Mouse (Mus musculus): Measurements from ENCODE around the gene Nrcam.

Nrcam gene

GRCm38 (mm10) chr12:44371076-44371710 lies 42.5 kb downstream of the Nrcam start:
- no peak for DNase-seq

GRCm38 (mm10) chr12:44375956-44376355 lies 47.3 kb downstream of the Nrcam start:
- DNase-seq, result no peak

GRCm38 (mm10) chr12:44378431-44379161 lies 49.9 kb downstream of the Nrcam start:
- DNase-seq, result no peak

- no peak for DNase-seq
Observed at GRCm38 (mm10) chr12:44380805-44381204, 52.1 kb downstream of the Nrcam start.

GRCm38 (mm10) chr12:44386398-44386797 lies 57.7 kb downstream of the Nrcam start:
- DNase-seq, result no peak

GRCm38 (mm10) chr12:44388220-44388619 lies 59.5 kb downstream of the Nrcam start:
- DNase-seq, result no peak

- DNase-seq, result no peak
Observed at GRCm38 (mm10) chr12:44390391-44391137, 61.9 kb downstream of the Nrcam start.

GRCm38 (mm10) chr12:44394901-44395300 lies 66.2 kb downstream of the Nrcam start:
- DNase-seq, result no peak

GRCm38 (mm10) chr12:44397782-44398181 lies 69.1 kb downstream of the Nrcam start:
- no peak for DNase-seq

- DNase-seq, result no peak
Observed at GRCm38 (mm10) chr12:44402134-44402533, 73.4 kb downstream of the Nrcam start.

GRCm38 (mm10) chr12:44403270-44403669 lies 74.6 kb downstream of the Nrcam start:
- DNase-seq, result no peak

- peak; percentile 17 for DNase-seq
Observed at GRCm38 (mm10) chr12:44403731-44404424, 75.2 kb downstream of the Nrcam start.

- no peak for DNase-seq
Observed at GRCm38 (mm10) chr12:44409786-44410185, 81.1 kb downstream of the Nrcam start.

- no peak for DNase-seq
Observed at GRCm38 (mm10) chr12:44411031-44411430, 82.3 kb downstream of the Nrcam start.

GRCm38 (mm10) chr12:44422154-44422866 lies 93.6 kb downstream of the Nrcam start:
- DNase-seq, result no peak

GRCm38 (mm10) chr12:44422867-44423255 lies 94.2 kb downstream of the Nrcam start:
- no peak for DNase-seq

GRCm38 (mm10) chr12:44424011-44424410 lies 95.3 kb downstream of the Nrcam start:
- no peak for DNase-seq

GRCm38 (mm10) chr12:44425040-44425439 lies 96.4 kb downstream of the Nrcam start:
- peak; percentile 79 for DNase-seq

- no peak for DNase-seq
Observed at GRCm38 (mm10) chr12:44430335-44430734, 101.7 kb downstream of the Nrcam start.

GRCm38 (mm10) chr12:44430996-44431395 lies 102.3 kb downstream of the Nrcam start:
- DNase-seq, result no peak

GRCm38 (mm10) chr12:44432727-44433126 lies 104.0 kb downstream of the Nrcam start:
- DNase-seq, result no peak

- peak; percentile 57 for DNase-seq
Observed at GRCm38 (mm10) chr12:44437046-44437827, 108.6 kb downstream of the Nrcam start.
